Mouse (Mus musculus): ENCODE measurements at regions not wholly inside any gene's neighbourhood (a gene's known extent, or its start where the extent isn't known, plus 50 kb on each side); places are given as distances from the start of the nearest gene placed in this dataset.
A peak's percentile ranks its signal among the peaks of the same experiment; 100 is the strongest.

GRCm38 (mm10) chr10:44607334-44607851, 79.1 kb upstream of the Prdm1 start:
- no peak overlapping the region for H3K9ac ChIP-seq (ENCODE audit: low read depth, low read length)
- no peak overlapping the region for H3K4me3 ChIP-seq (ENCODE audit: low read length)
- H3K36me3 ChIP-seq (ENCODE audit: control insufficient read depth, insufficient read depth, low read length), result no peaks in the 10 kb centered on the region
- WGBS, result 74% methylated on average over 5 of the region's 5 CpGs
- H3K27ac ChIP-seq (ENCODE audit: low read depth, low read length), result no peak overlapping the region
- no peak for ATAC-seq
- no peaks in the 10 kb centered on the region for H3K9me3 ChIP-seq (ENCODE audit: control insufficient read depth, low read length)
- H3K27me3 ChIP-seq (replicated peaks; ENCODE audit: control insufficient read depth, insufficient read depth, low read length), result no peaks in the 10 kb centered on the region
- H3K4me1 ChIP-seq (ENCODE audit: control insufficient read depth, insufficient read depth, low read depth, low read length), result no peaks in the 10 kb centered on the region
- no peak overlapping the region for H3K4me2 ChIP-seq (ENCODE audit: low read length)

GRCm38 (mm10) chr10:44604512-44604911, 76.2 kb upstream of the Prdm1 start:
- Histone ChIP-seq H3K4me2 (ENCODE audit: low read length) (no peak overlapping the region), H3K4me1 (ENCODE audit: control insufficient read depth, insufficient read depth, low read depth, low read length) (no peaks in the 10 kb centered on the region), H3K9ac (ENCODE audit: low read depth, low read length) (no peak overlapping the region), H3K27me3 (replicated peaks; ENCODE audit: control insufficient read depth, insufficient read depth, low read length) (no peaks in the 10 kb centered on the region), H3K4me3 (ENCODE audit: low read length) (no peak overlapping the region), H3K9me3 (ENCODE audit: control insufficient read depth, low read length) (no peaks in the 10 kb centered on the region), H3K27ac (ENCODE audit: low read depth, low read length) (no peak overlapping the region), H3K36me3 (ENCODE audit: control insufficient read depth, insufficient read depth, low read length) (no peaks in the 10 kb centered on the region)
- WGBS, result 94% methylated on average over 11 of the region's 11 CpGs
- no peak for ATAC-seq

GRCm38 (mm10) chr10:44603461-44603860, 75.2 kb upstream of the Prdm1 start:
- Histone ChIP-seq H3K27me3 (replicated peaks; ENCODE audit: control insufficient read depth, insufficient read depth, low read length) (no peaks in the 10 kb centered on the region), H3K4me1 (ENCODE audit: control insufficient read depth, insufficient read depth, low read depth, low read length) (no peaks in the 10 kb centered on the region), H3K27ac (ENCODE audit: low read depth, low read length) (no peak overlapping the region), H3K4me3 (ENCODE audit: low read length) (no peak overlapping the region), H3K4me2 (ENCODE audit: low read length) (no peak overlapping the region), H3K36me3 (ENCODE audit: control insufficient read depth, insufficient read depth, low read length) (no peaks in the 10 kb centered on the region), H3K9me3 (ENCODE audit: control insufficient read depth, low read length) (no peaks in the 10 kb centered on the region), H3K9ac (ENCODE audit: low read depth, low read length) (no peak overlapping the region)
- 71% methylated on average over 5 of the region's 5 CpGs for WGBS
- ATAC-seq, result no peak

- 85% methylated on average over 10 of the region's 10 CpGs for whole genome bisulfite sequencing
- Histone ChIP-seq H3K4me2 (ENCODE audit: low read length) (no peak overlapping the region), H3K9ac (ENCODE audit: low read depth, low read length) (no peak overlapping the region), H3K27ac (ENCODE audit: low read depth, low read length) (no peak overlapping the region), H3K4me1 (ENCODE audit: control insufficient read depth, insufficient read depth, low read depth, low read length) (no peaks in the 10 kb centered on the region), H3K36me3 (ENCODE audit: control insufficient read depth, insufficient read depth, low read length) (no peaks in the 10 kb centered on the region), H3K9me3 (ENCODE audit: control insufficient read depth, low read length) (no peaks in the 10 kb centered on the region), H3K4me3 (ENCODE audit: low read length) (no peak overlapping the region), H3K27me3 (replicated peaks; ENCODE audit: control insufficient read depth, insufficient read depth, low read length) (no peaks in the 10 kb centered on the region)
- no peak for ATAC-seq
These were observed 73.2 kb upstream of the Prdm1 start for GRCm38 (mm10) chr10:44601550-44601949.

GRCm38 (mm10) chr10:44599964-44600334, 71.6 kb upstream of the Prdm1 start:
- Histone ChIP-seq H3K27me3 (replicated peaks; ENCODE audit: control insufficient read depth, insufficient read depth, low read length) (no peaks in the 10 kb centered on the region), H3K9me3 (ENCODE audit: control insufficient read depth, low read length) (no peaks in the 10 kb centered on the region), H3K4me3 (ENCODE audit: low read length) (no peak overlapping the region), H3K9ac (ENCODE audit: low read depth, low read length) (no peak overlapping the region), H3K36me3 (ENCODE audit: control insufficient read depth, insufficient read depth, low read length) (no peaks in the 10 kb centered on the region), H3K27ac (ENCODE audit: low read depth, low read length) (no peak overlapping the region), H3K4me2 (ENCODE audit: low read length) (no peak overlapping the region), H3K4me1 (ENCODE audit: control insufficient read depth, insufficient read depth, low read depth, low read length) (no peaks in the 10 kb centered on the region)
- WGBS, result 49% methylated on average over 4 of the region's 4 CpGs
- peak; percentile 76; the same call in 1 of the 2 replicates for ATAC-seq

- no peak overlapping the region for H3K9ac ChIP-seq (ENCODE audit: low read depth, low read length)
These were observed 71.1 kb upstream of the Prdm1 start for GRCm38 (mm10) chr10:44599331-44599963.

GRCm38 (mm10) chr10:44598615-44599014, 70.3 kb upstream of the Prdm1 start:
- H3K4me1 ChIP-seq (ENCODE audit: control insufficient read depth, insufficient read depth, low read depth, low read length), result no peaks in the 10 kb centered on the region
- no peaks in the 10 kb centered on the region for H3K9me3 ChIP-seq (ENCODE audit: control insufficient read depth, low read length)
- WGBS, result over 99% methylated on average over 3 of the region's 3 CpGs
- no peak overlapping the region for H3K4me2 ChIP-seq (ENCODE audit: low read length)
- no peak overlapping the region for H3K9ac ChIP-seq (ENCODE audit: low read depth, low read length)
- ATAC-seq, result no peak
- H3K4me3 ChIP-seq (ENCODE audit: low read length), result no peak overlapping the region
- no peaks in the 10 kb centered on the region for H3K36me3 ChIP-seq (ENCODE audit: control insufficient read depth, insufficient read depth, low read length)
- H3K27ac ChIP-seq (ENCODE audit: low read depth, low read length), result no peak overlapping the region
- no peaks in the 10 kb centered on the region for H3K27me3 ChIP-seq (replicated peaks; ENCODE audit: control insufficient read depth, insufficient read depth, low read length)

More at GRCm38 (mm10) chr10:44599331-44599963, 71.1 kb upstream of the Prdm1 start:
- WGBS, result 73% methylated on average over 10 of the region's 10 CpGs
- H3K9me3 ChIP-seq (ENCODE audit: control insufficient read depth, low read length), result no peaks in the 10 kb centered on the region
- ATAC-seq, result no peak
- H3K4me3 ChIP-seq (ENCODE audit: low read length), result no peak overlapping the region
- H3K27me3 ChIP-seq (replicated peaks; ENCODE audit: control insufficient read depth, insufficient read depth, low read length), result no peaks in the 10 kb centered on the region
- H3K27ac ChIP-seq (ENCODE audit: low read depth, low read length), result no peak overlapping the region
- H3K36me3 ChIP-seq (ENCODE audit: control insufficient read depth, insufficient read depth, low read length), result no peaks in the 10 kb centered on the region
- no peaks in the 10 kb centered on the region for H3K4me1 ChIP-seq (ENCODE audit: control insufficient read depth, insufficient read depth, low read depth, low read length)
- no peak overlapping the region for H3K4me2 ChIP-seq (ENCODE audit: low read length)

- no peak overlapping the region for H3K27ac ChIP-seq (ENCODE audit: low read depth, low read length)
- no peaks in the 10 kb centered on the region for H3K36me3 ChIP-seq (ENCODE audit: control insufficient read depth, insufficient read depth, low read length)
- WGBS, result 83% methylated on average over 2 of the region's 2 CpGs
- H3K4me3 ChIP-seq (ENCODE audit: low read length), result no peak overlapping the region
- no peaks in the 10 kb centered on the region for H3K9me3 ChIP-seq (ENCODE audit: control insufficient read depth, low read length)
- ATAC-seq, result no peak
- no peaks in the 10 kb centered on the region for H3K4me1 ChIP-seq (ENCODE audit: control insufficient read depth, insufficient read depth, low read depth, low read length)
- H3K9ac ChIP-seq (ENCODE audit: low read depth, low read length), result no peak overlapping the region
- H3K27me3 ChIP-seq (replicated peaks; ENCODE audit: control insufficient read depth, insufficient read depth, low read length), result no peaks in the 10 kb centered on the region
- H3K4me2 ChIP-seq (ENCODE audit: low read length), result no peak overlapping the region
These were observed 67.6 kb upstream of the Prdm1 start for GRCm38 (mm10) chr10:44595932-44596331.

- H3K4me1 ChIP-seq (ENCODE audit: control insufficient read depth, insufficient read depth, low read depth, low read length), result no peaks in the 10 kb centered on the region
- no peak overlapping the region for H3K4me2 ChIP-seq (ENCODE audit: low read length)
- H3K27ac ChIP-seq (ENCODE audit: low read depth, low read length), result no peak overlapping the region
- no peaks in the 10 kb centered on the region for H3K9me3 ChIP-seq (ENCODE audit: control insufficient read depth, low read length)
- no peak overlapping the region for H3K4me3 ChIP-seq (ENCODE audit: low read length)
- no peaks in the 10 kb centered on the region for H3K36me3 ChIP-seq (ENCODE audit: control insufficient read depth, insufficient read depth, low read length)
- no peak overlapping the region for H3K9ac ChIP-seq (ENCODE audit: low read depth, low read length)
- WGBS, result 91% methylated on average over 6 of the region's 6 CpGs
- H3K27me3 ChIP-seq (replicated peaks; ENCODE audit: control insufficient read depth, insufficient read depth, low read length), result no peaks in the 10 kb centered on the region
- ATAC-seq, result no peak
These were observed 61.5 kb upstream of the Prdm1 start for GRCm38 (mm10) chr10:44589842-44590241.
